Mouse (Mus musculus): ENCODE results near the gene Srprb.

Srprb gene

GRCm38 (mm10) chr9:103201561-103202260 is at the start of gene Srprb:
Gene Srprb, minus strand, starts transcription at chr9:103202137.
- DNase-seq: peak; percentile 95 to 96

GRCm38 (mm10) chr9:103248618-103249017 is 46.7 kb upstream of the Srprb start:
- no peak for DNase-seq

- DNase-seq: no peak
These were observed 44.7 kb upstream of the Srprb start for GRCm38 (mm10) chr9:103246526-103247168.

- peak; percentile 9 to 67 for DNase-seq
These were observed 41.7 kb upstream of the Srprb start for GRCm38 (mm10) chr9:103243640-103244039.

GRCm38 (mm10) chr9:103241206-103241605 is 39.3 kb upstream of the Srprb start:
- DNase-seq: peak; percentile 8 to 46

GRCm38 (mm10) chr9:103239471-103239870 is 37.5 kb upstream of the Srprb start:
- DNase-seq: no peak

- peak in 1 of 2 experiments; percentile 7 for DNase-seq
These were observed 32.7 kb upstream of the Srprb start for GRCm38 (mm10) chr9:103234565-103235165.

- DNase-seq: no peak
These were observed 32.1 kb upstream of the Srprb start for GRCm38 (mm10) chr9:103234059-103234458.

- DNase-seq: no peak
These were observed 31.1 kb upstream of the Srprb start for GRCm38 (mm10) chr9:103233006-103233395.

GRCm38 (mm10) chr9:103232232-103233005 is 30.5 kb upstream of the Srprb start:
- no peak for DNase-seq

- DNase-seq: peak; percentile 61 to 75
These were observed 28.4 kb upstream of the Srprb start, which contains the start of the genes Gm20425 and Trf for GRCm38 (mm10) chr9:103230151-103230951. Gene Gm20425, minus strand, starts transcription at chr9:103230307. Gene Trf, minus strand, starts transcription at chr9:103230444.

GRCm38 (mm10) chr9:103229037-103229867 is 27.3 kb upstream of the Srprb start:
- DNase-seq: no peak

GRCm38 (mm10) chr9:103228370-103229003 is 26.6 kb upstream of the Srprb start:
- DNase-seq: no peak

- DNase-seq: no peak
These were observed 25.8 kb upstream of the Srprb start for GRCm38 (mm10) chr9:103227760-103228159.

- peak in 1 of 2 experiments; percentile 66 for DNase-seq
These were observed 24.9 kb upstream of the Srprb start for GRCm38 (mm10) chr9:103226806-103227205.

- DNase-seq: peak in 1 of 2 experiments; percentile 39
These were observed 23.5 kb upstream of the Srprb start for GRCm38 (mm10) chr9:103225464-103225863.

GRCm38 (mm10) chr9:103224721-103225120 is 22.8 kb upstream of the Srprb start:
- DNase-seq: no peak

- DNase-seq: no peak
These were observed 12.3 kb upstream of the Srprb start for GRCm38 (mm10) chr9:103214281-103214680.

GRCm38 (mm10) chr9:103213631-103214030 is 11.7 kb upstream of the Srprb start:
- no peak for DNase-seq

GRCm38 (mm10) chr9:103212654-103213420 is 10.9 kb upstream of the Srprb start:
- DNase-seq: peak in 1 of 2 experiments; percentile 29
